Mouse (Mus musculus): Measurements from ENCODE around the gene Npcd.

The Npcd gene

GRCm38 (mm10) chr15:79834130-79834880 lies at the start of gene Npcd, which contains the start of gene Cbx6:
Npcd (minus strand) TSS chr15:79834237.
Cbx6 (minus strand) TSS chr15:79834688.
- in situ Hi-C loops (cut with MboI; ENCODE audit: unreplicated experiment in 2 of 2): loop anchor here (5.0 kb wide), 5 partner anchors 48 to 243 kb away; partner anchors contain the start of gene Apobec3 (in 1 of the 2)

DNA sequence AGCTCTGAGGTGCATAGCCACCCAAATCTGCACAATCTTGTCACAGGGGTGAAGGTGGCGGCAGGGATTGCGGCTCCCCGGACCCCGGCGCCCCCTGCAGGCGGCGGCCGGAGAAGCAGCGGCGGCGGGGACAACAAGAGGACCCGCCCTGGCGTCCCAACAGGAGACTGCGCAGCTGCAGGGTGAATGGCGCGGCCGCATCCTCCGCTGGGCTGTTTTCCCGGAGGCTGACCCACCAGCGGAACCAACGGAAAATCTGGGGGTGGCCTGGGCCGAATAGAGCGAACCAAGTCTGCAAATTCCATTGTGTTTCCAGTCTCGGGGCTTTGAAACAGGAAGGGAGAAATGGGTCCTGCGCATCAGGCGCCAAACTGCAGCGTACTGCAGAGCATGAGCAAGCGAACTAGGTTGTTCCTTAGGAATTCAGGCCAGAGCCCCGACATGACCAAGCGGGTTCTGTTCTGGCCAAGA lies 49.4 kb upstream of the Npcd start:
- in situ Hi-C loops (cut with MboI; ENCODE audit: unreplicated experiment in 2 of 2): loop anchor here in 1 of 2 experiments (5.0 kb wide), 1 partner anchor 51 kb away; the partner anchor contains the start of genes Cbx6 and Npcd

GRCm38 (mm10) chr15:79882623-79883267 lies 48.7 kb upstream of the Npcd start:
- in situ Hi-C loops (cut with MboI; ENCODE audit: unreplicated experiment in 2 of 2): loop anchor here in 1 of 2 experiments (5.0 kb wide), 1 partner anchor 50 kb away; the partner anchor contains the start of genes Cbx6 and Npcd

GRCm38 (mm10) chr15:79880477-79880876 lies 46.4 kb upstream of the Npcd start:
- in situ Hi-C loops (cut with MboI; ENCODE audit: unreplicated experiment in 2 of 2): loop anchor here in 1 of 2 experiments (5.0 kb wide), 1 partner anchor 48 kb away; the partner anchor contains the start of genes Cbx6 and Npcd

- in situ Hi-C loops (cut with MboI; ENCODE audit: unreplicated experiment in 2 of 2): no loop called here
Measured at GRCm38 (mm10) chr15:79879319-79879718, 45.3 kb upstream of the Npcd start.

GRCm38 (mm10) chr15:79878725-79879136 lies 44.7 kb upstream of the Npcd start:
- in situ Hi-C loops (cut with MboI; ENCODE audit: unreplicated experiment in 2 of 2): no loop called here

- in situ Hi-C loops (cut with MboI; ENCODE audit: unreplicated experiment in 2 of 2): no loop called here
Measured at GRCm38 (mm10) chr15:79875261-79875995, 41.4 kb upstream of the Npcd start.

DNA sequence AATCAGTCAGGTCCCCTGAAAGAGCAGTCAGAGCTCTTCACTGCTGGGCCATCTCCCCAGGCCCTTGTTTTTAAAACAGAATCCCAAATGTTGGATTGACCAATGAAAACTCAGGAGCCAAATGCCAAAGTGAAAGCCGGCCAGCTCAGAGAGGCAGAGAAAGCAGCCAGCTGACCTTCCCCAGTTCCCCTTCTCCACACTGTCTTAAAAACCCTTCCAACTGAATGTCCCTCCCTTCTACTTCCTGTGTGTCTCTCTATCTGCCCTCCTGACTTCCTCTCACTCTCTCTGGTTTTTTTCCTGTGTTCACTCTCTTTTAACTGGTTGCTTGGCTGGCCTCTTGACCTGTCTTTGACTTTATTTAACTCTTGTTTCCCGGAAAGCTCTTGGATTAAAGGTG lies 40.0 kb upstream of the Npcd start:
- in situ Hi-C loops (cut with MboI; ENCODE audit: unreplicated experiment in 2 of 2): no loop called here

DNA sequence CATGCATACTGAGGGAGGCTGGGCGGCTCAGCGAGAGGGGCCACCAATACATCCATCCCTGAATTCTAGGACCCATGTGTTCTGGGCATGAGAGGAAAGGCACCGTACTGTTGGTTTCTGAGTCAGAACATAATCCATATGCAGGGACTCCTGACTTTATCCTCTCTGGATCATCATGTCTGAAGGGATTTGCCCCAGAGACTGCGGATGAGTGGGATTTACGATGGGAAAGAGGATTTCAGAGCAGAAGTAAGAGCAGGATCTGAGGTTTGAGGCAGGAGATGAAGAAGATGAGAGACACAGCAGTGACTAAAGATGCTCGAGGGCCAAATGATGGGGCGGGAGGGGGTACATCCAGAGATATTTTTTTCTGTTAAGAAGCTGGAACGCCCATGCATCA lies 39.5 kb upstream of the Npcd start:
- in situ Hi-C loops (cut with MboI; ENCODE audit: unreplicated experiment in 2 of 2): no loop called here

DNA sequence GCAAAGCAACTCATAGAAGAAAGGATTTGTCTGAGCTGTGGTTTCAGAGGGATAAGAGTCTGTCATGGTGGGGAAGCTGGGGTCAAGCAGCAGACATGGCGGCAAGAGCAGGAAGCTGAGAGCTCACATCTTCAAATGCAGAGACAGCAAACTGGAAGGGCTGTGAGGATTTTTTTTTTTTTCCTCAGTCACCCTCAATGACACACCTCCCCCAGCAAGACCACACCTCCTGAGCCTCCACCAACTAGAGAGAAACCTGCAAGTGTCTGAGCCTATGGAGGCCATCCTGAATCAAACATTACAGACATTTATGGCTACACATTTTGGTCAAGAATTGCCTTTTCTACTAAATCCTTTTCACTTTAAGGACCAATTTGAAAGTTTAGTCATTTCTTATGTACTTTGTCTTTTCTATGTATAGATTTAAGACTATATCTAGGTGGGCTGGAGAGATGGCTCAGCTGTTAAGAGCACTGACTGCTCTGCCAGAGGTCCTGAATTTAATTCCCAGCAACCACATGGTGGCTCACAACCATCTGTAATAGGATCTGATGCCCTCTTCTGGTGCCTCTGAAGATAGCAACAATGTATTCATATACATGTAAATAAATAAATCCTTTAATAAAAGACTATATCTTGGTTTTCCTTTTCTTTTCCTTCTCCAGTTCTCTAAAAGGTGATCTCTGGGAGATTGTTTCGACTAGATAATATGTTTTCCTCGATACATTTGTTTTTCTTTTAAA lies 33.4 kb upstream of the Npcd start:
- in situ Hi-C loops (cut with MboI; ENCODE audit: unreplicated experiment in 2 of 2): no loop called here

DNA sequence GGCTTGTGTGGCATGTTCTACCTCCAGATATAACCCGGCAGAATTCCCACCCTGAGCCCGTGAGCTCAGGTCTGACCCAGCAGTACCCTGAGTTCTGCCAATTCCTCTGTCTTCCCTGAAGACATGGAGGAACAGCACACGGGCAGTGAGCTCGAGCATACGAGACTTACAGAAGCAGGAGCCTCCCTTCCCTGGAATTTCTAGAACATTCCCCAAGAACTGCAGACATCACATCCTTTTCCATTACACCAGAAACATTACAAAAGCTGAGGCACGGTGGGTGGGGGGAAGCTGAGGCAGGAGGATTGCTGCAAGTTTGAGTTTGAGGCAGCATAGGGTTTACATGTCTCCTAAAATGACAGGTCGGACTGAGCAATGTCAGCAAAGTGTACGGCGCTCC lies 25.8 kb upstream of the Npcd start:
- in situ Hi-C loops (cut with MboI; ENCODE audit: unreplicated experiment in 2 of 2): no loop called here

- in situ Hi-C loops (cut with MboI; ENCODE audit: unreplicated experiment in 2 of 2): no loop called here
Measured at GRCm38 (mm10) chr15:79858979-79859378, 24.9 kb upstream of the Npcd start.

- in situ Hi-C loops (cut with MboI; ENCODE audit: unreplicated experiment in 2 of 2): no loop called here
Measured at GRCm38 (mm10) chr15:79850143-79850542, 16.1 kb upstream of the Npcd start.

- in situ Hi-C loops (cut with MboI; ENCODE audit: unreplicated experiment in 2 of 2): no loop called here
Measured at GRCm38 (mm10) chr15:79847100-79847499, 13.1 kb upstream of the Npcd start.

- in situ Hi-C loops (cut with MboI; ENCODE audit: unreplicated experiment in 2 of 2): no loop called here
Measured at GRCm38 (mm10) chr15:79845986-79846385, 11.9 kb upstream of the Npcd start.

DNA sequence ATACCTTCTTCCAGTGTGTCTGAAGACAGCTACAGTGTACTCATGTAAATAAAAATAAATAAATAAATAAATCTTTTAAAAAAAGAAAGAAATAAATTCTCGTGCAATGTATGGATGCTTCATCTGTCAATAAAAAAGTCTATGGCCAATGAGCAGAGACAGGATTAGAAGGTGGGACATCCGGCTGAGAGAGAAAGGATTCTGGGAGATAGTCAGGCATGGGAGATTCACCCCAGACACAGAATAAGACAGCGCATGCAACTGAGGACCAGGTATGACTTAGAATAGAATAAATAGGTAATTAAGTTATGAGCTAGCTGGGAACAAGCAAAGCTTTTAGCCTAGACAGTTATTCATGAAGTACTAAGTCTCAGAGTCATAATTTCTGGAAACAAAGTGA lies 8.9 kb upstream of the Npcd start:
- in situ Hi-C loops (cut with MboI; ENCODE audit: unreplicated experiment in 2 of 2): no loop called here

DNA sequence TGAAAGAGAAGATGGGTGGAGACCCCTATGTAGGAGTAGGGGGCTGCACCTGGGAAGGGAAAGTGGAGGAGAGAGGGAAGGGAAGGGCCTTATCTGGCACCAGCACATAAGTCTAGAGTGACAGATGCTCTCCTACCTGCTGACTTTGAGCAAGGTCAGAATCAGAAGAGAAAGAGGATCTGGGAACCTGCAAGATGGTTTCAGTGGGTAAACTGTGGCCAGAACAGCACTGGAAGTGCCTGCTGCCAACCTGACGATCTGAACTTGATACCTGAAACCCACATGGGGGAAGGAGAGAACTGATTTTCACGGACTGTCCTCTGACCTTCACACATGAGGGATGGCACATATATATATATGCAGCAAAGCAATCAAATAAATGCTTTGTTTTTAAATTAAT lies 6.2 kb upstream of the Npcd start:
- in situ Hi-C loops (cut with MboI; ENCODE audit: unreplicated experiment in 2 of 2): no loop called here

DNA sequence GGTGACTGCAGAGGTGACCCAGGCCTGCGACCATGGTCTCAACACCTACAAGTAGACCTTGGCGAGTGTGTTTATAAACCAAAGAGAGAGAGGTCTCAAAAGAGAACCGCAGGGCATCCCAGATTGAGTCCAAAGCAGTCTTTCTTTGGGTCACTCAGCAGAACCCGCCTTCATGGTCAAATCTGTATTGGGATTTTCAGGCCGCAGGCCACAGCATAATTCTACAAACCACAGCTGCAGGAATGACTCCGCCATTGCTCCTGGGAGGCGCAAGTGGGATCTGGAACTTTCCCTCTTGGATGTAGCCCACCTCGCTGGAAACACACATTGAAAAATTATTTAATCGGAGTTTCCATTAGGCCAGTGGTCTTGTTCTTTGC lies 834 bp upstream of the Npcd start:
- in situ Hi-C loops (cut with MboI; ENCODE audit: unreplicated experiment in 2 of 2): loop anchor here (5.0 kb wide), 5 partner anchors 47 to 242 kb away; partner anchors contain the start of gene Apobec3 (in 1 of the 2)

- in situ Hi-C loops (cut with MboI; ENCODE audit: unreplicated experiment in 2 of 2): loop anchor here (5.0 kb wide), 5 partner anchors 49 to 244 kb away; partner anchors contain the start of gene Apobec3 (in 1 of the 2)
Measured at GRCm38 (mm10) chr15:79833251-79834050, 586 bp downstream of the Npcd start.
